Mouse (Mus musculus) spleen, postnatal 10 days (tissue): ENCODE measurements around the gene Gnai3.

Source experiments
- DNase-seq, 2 experiments: peaks; one replicate each; pipeline ENCODE4 v3.0.0; 2021 to 2022; ENCODE audit warnings: low spot score in 2 of 2

Gnai3 gene

GRCm38 (mm10) chr3:108164091-108164490, 18.1 kb upstream of the Gnai3 start:
- DNase-seq: no peak

- DNase-seq: no peak
Measured at GRCm38 (mm10) chr3:108158383-108159037, 12.6 kb upstream of the Gnai3 start.

GRCm38 (mm10) chr3:108154656-108155055, 8.7 kb upstream of the Gnai3 start, which contains the start of gene Gpr61:
TSS of gene Gpr61 (minus strand) at chr3:108154882.
- no peak for DNase-seq

GRCm38 (mm10) chr3:108152290-108152689, 6.3 kb upstream of the Gnai3 start:
- no peak for DNase-seq

GRCm38 (mm10) chr3:108147386-108148235, 1.7 kb upstream of the Gnai3 start:
- DNase-seq: peak; percentile 80 to 91

- DNase-seq: no peak
Measured at GRCm38 (mm10) chr3:108146671-108147070, 725 bp upstream of the Gnai3 start.

- DNase-seq: no peak
Measured at GRCm38 (mm10) chr3:108140786-108141185, 5.2 kb downstream of the Gnai3 start.

GRCm38 (mm10) chr3:108139113-108139512, 6.8 kb downstream of the Gnai3 start:
- no peak for DNase-seq

- DNase-seq: no peak
Measured at GRCm38 (mm10) chr3:108134701-108135100, 11.2 kb downstream of the Gnai3 start.

- DNase-seq: no peak
Measured at GRCm38 (mm10) chr3:108132484-108132883, 13.5 kb downstream of the Gnai3 start.

- DNase-seq: no peak
Measured at GRCm38 (mm10) chr3:108131821-108132220, 14.1 kb downstream of the Gnai3 start.

GRCm38 (mm10) chr3:108131216-108131615, 14.7 kb downstream of the Gnai3 start:
- DNase-seq: no peak

GRCm38 (mm10) chr3:108129804-108130203, 16.1 kb downstream of the Gnai3 start:
- no peak for DNase-seq

- no peak for DNase-seq
Measured at GRCm38 (mm10) chr3:108129367-108129766, 16.6 kb downstream of the Gnai3 start.

GRCm38 (mm10) chr3:108128520-108128919, 17.4 kb downstream of the Gnai3 start:
- DNase-seq: no peak

- no peak for DNase-seq
Measured at GRCm38 (mm10) chr3:108126327-108126726, 19.6 kb downstream of the Gnai3 start.

- DNase-seq: no peak
Measured at GRCm38 (mm10) chr3:108124131-108124530, 21.8 kb downstream of the Gnai3 start.

- no peak for DNase-seq
Measured at GRCm38 (mm10) chr3:108123242-108123641, 22.7 kb downstream of the Gnai3 start.

GRCm38 (mm10) chr3:108121101-108121500, 24.8 kb downstream of the Gnai3 start:
- no peak for DNase-seq

- no peak for DNase-seq
Measured at GRCm38 (mm10) chr3:108117465-108117864, 28.5 kb downstream of the Gnai3 start.

- DNase-seq: no peak
Measured at GRCm38 (mm10) chr3:108113591-108114289, 32.2 kb downstream of the Gnai3 start.

- no peak for DNase-seq
Measured at GRCm38 (mm10) chr3:108112666-108113065, 33.3 kb downstream of the Gnai3 start.
